Mouse (Mus musculus) spleen, adult 2 months (tissue): ENCODE data around the gene Gla.

Experiments
- CTCF ChIP-seq: fragments of 200-500 bp; IDR thresholded peaks from 2 replicates; pipeline ENCODE4 v1.5.1; 2011; ENCODE audit warnings: mild to moderate bottlenecking, inconsistent platforms; ENCODE audit not compliant: insufficient read depth, insufficient read length, insufficient replicate concordance; ENCODE audit errors: extremely low read depth
- POLR2A ChIP-seq: fragments of 200-500 bp; IDR thresholded peaks from 2 replicates; pipeline ENCODE4 v1.6.1; 2011; ENCODE audit warnings: low read depth, low read length, inconsistent platforms

DNA sequence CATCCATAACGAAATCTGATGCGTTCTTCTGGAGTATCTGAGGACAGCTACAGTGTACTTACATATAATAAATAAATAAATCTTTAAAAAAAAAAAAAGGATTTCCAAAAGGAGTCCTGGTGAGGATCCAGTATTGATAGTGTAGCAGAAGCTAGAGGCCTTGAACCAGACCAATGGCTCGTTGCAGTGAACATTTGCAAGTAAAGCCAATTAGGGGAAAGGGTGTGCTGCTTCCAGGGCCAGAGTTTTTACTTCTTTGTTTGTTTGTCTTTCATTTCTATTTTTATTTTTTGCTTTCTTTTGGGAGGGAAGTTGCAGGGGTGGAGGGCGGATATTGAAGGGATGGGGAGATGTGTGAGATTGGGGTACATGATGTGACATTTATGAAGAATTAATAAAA, 47.6 kb downstream of the Gla start:
- TF ChIP-seq POLR2A: no peak
- no peak for TF ChIP-seq CTCF
